In genomic region chr6:86526032-86526960, GRCm38 (mm10) we compare ENCODE assay signal across 8 mouse cellular contexts. TPM values are rescaled to one million over a fixed set of nuclear protein-coding genes. Genes with fewer than 3 reads are reported as not detected.
A peak's percentile ranks its signal among the peaks of the same experiment; 100 is the strongest.
DNase-seq lines count a peak whose midpoint lies in the region; ATAC-seq lines count a peak whose summit lies in the region.

TSS of gene Pcbp1 (minus strand) at chr6:86526321.

- H3K4me2 ChIP-seq in forebrain, embryonic 11.5 days (ENCODE audit: low read depth, low read length, severe bottlenecking): peak within 1 kb of the TSS; percentile 89
- peak within 1 kb of the TSS; percentile 76 for H3K4me2 ChIP-seq in heart, embryonic 16.5 days (ENCODE audit: low read depth, low read length)
- peak within 1 kb of the TSS; percentile 93 for H3K4me2 ChIP-seq in liver, embryonic 15.5 days
- H3K4me2 ChIP-seq in neural tube, embryonic 12.5 days (replicated peaks): peak within 1 kb of the TSS; percentile 89

- peak; percentile 95 to 97 for DNase-seq in CD8-positive naive resting alpha-beta T cell, adult 2 months (ENCODE audit: low read depth in 2 of 2, low spot score in 2 of 2)
- peak; percentile 91 for DNase-seq in c-Kit-positive CD71-negative TER-119-negative erythroid progenitor cells, embryonic 14.5 days (ENCODE audit: low read depth)
- peak; percentile 100 for DNase-seq in forebrain, embryonic 11.5 days (ENCODE audit: low spot score)
- DNase-seq in kidney, postnatal 36 days: peak; percentile 95 to 99
- peak; percentile 93 for DNase-seq in telencephalon, adult 2 months (ENCODE audit: low read depth, low spot score)

- peak; percentile 85 for ATAC-seq in forebrain, embryonic 11.5 days (replicated peaks; ENCODE audit: low FRiP score)
- ATAC-seq in heart, embryonic 16.5 days (replicated peaks; ENCODE audit: extremely low read depth, insufficient read depth, low FRiP score): peak; percentile 86
- ATAC-seq in liver, embryonic 15.5 days (ENCODE audit: insufficient read depth): peak; percentile 73
- peak; percentile 85 for ATAC-seq in neural tube, embryonic 12.5 days (ENCODE audit: low FRiP score, low read depth)

- no peaks in the 10 kb centered on the region for H3K9me3 ChIP-seq in forebrain, embryonic 11.5 days (ENCODE audit: control insufficient read depth, low read length)
- H3K9me3 ChIP-seq in heart, embryonic 16.5 days (replicated peaks; ENCODE audit: control insufficient read depth, low read length): no peaks in the 10 kb centered on the region
- H3K9me3 ChIP-seq in liver, embryonic 15.5 days (replicated peaks): no peaks in the 10 kb centered on the region
- H3K9me3 ChIP-seq in neural tube, embryonic 12.5 days: no peaks in the 10 kb centered on the region

- no peaks in the 10 kb centered on the region; the same call in 1 of the 2 replicates for H3K36me3 ChIP-seq in forebrain, embryonic 11.5 days (ENCODE audit: control insufficient read depth, insufficient read depth, low read length)
- H3K36me3 ChIP-seq in heart, embryonic 16.5 days (ENCODE audit: control insufficient read depth, insufficient read depth): peaks cover 11% of the 10 kb centered on the region; the same call in 1 of the 2 replicates
- peaks cover 46% of the 10 kb centered on the region for H3K36me3 ChIP-seq in liver, embryonic 15.5 days (replicated peaks)
- peaks cover 10% of the 10 kb centered on the region for H3K36me3 ChIP-seq in neural tube, embryonic 12.5 days

- peak within 1 kb of the TSS; percentile 99 for H3K9ac ChIP-seq in forebrain, embryonic 11.5 days (ENCODE audit: low read length)
- peak within 1 kb of the TSS; percentile 93 for H3K9ac ChIP-seq in heart, embryonic 16.5 days (ENCODE audit: low read length)
- H3K9ac ChIP-seq in liver, embryonic 15.5 days: peak within 1 kb of the TSS; percentile 95
- H3K9ac ChIP-seq in neural tube, embryonic 12.5 days: peak within 1 kb of the TSS; percentile 95

- WGBS in forebrain, embryonic 11.5 days: under 1% methylated on average over 104 of the region's 120 CpGs
- under 1% methylated on average over 99 of the region's 120 CpGs for WGBS in heart, embryonic 16.5 days
- under 1% methylated on average over 119 of the region's 120 CpGs for WGBS in liver, embryonic 15.5 days (ENCODE audit: insufficient replicate concordance)
- WGBS in neural tube, embryonic 12.5 days: under 1% methylated on average over 106 of the region's 120 CpGs

- peak within 1 kb of the TSS; percentile 100 for H3K27ac ChIP-seq in forebrain, embryonic 11.5 days (ENCODE audit: low read depth, low read length)
- H3K27ac ChIP-seq in heart, embryonic 16.5 days (ENCODE audit: low read length): peak within 1 kb of the TSS; percentile 100
- peak within 1 kb of the TSS; percentile 99 for H3K27ac ChIP-seq in liver, embryonic 15.5 days (replicated peaks)
- peak within 1 kb of the TSS; percentile 100 for H3K27ac ChIP-seq in neural tube, embryonic 12.5 days

- H3K4me1 ChIP-seq in forebrain, embryonic 11.5 days (replicated peaks; ENCODE audit: control insufficient read depth, insufficient read depth, low read length): peaks cover 2% of the 10 kb centered on the region; the same call in 1 of the 2 replicates
- H3K4me1 ChIP-seq in heart, embryonic 16.5 days (ENCODE audit: control insufficient read depth, insufficient read depth, low read length): peaks cover 23% of the 10 kb centered on the region
- peaks cover 34% of the 10 kb centered on the region for H3K4me1 ChIP-seq in liver, embryonic 15.5 days (replicated peaks)
- peaks cover 15% of the 10 kb centered on the region; the same call in 1 of the 2 replicates for H3K4me1 ChIP-seq in neural tube, embryonic 12.5 days

- H3K27me3 ChIP-seq in forebrain, embryonic 11.5 days (ENCODE audit: control insufficient read depth, insufficient read depth, low read length): no peaks in the 10 kb centered on the region
- no peaks in the 10 kb centered on the region for H3K27me3 ChIP-seq in heart, embryonic 16.5 days (ENCODE audit: control insufficient read depth, insufficient read depth, low read length)
- H3K27me3 ChIP-seq in liver, embryonic 15.5 days: no peaks in the 10 kb centered on the region
- H3K27me3 ChIP-seq in neural tube, embryonic 12.5 days (replicated peaks): no peaks in the 10 kb centered on the region

- peak within 1 kb of the TSS; percentile 98 for H3K4me3 ChIP-seq in forebrain, embryonic 11.5 days (ENCODE audit: low read depth, low read length)
- peak within 1 kb of the TSS; percentile 65 for H3K4me3 ChIP-seq in heart, embryonic 16.5 days (ENCODE audit: low read length)
- H3K4me3 ChIP-seq in liver, embryonic 15.5 days (replicated peaks): peak within 1 kb of the TSS; percentile 93
- peak within 1 kb of the TSS; percentile 84 for H3K4me3 ChIP-seq in neural tube, embryonic 12.5 days

RNA-seq across cellular contexts. Expression of gene Pcbp1, which starts in this region (rescaled TPM):
- polyA plus RNA-seq in forebrain, embryonic 11.5 days (2014; fragmentation: Nextera tagmentation; extraction: Ambion mirVana): 573 and 583 TPM in 2 replicates
- polyA plus RNA-seq in heart, embryonic 16.5 days (2015; fragmentation: Nextera tagmentation; extraction: Ambion mirVana): 149 and 264 TPM in 2 replicates
- 253 and 255 TPM in 2 replicates for polyA plus RNA-seq in liver, embryonic 15.5 days (2015; fragmentation: Nextera tagmentation; extraction: Ambion mirVana)
- polyA plus RNA-seq in neural tube, embryonic 12.5 days (2016; fragmentation: Nextera tagmentation; extraction: Ambion mirVana): 568 and 599 TPM in 2 replicates

Comparison
In these comparisons a context has a peak if more than half of its experiments do, and no peak if none do; other contexts are left out.
1. Peak in every context shown above with its lines: DNase-seq, ATAC-seq, H3K4me3 ChIP-seq and H3K27ac ChIP-seq.